ENCODE assay signal across 24 mouse cellular contexts in genomic region chr5:38379970-38380369, GRCm38 (mm10).
"Had no signal": no experiment of that assay in that cellular context is flagged by ENCODE, and none has a peak within 500 bp of the region (broad histone marks: within the 10 kb centered on the region; RNA-seq: fewer than 3 reads in every experiment).

No protein-coding gene starts in this region.

- H3K4me2 ChIP-seq: embryonic facial prominence, embryonic 12.5 days; embryonic facial prominence, embryonic 13.5 days; embryonic facial prominence, embryonic 15.5 days; forebrain, embryonic 12.5 days; forebrain, embryonic 13.5 days; forebrain, embryonic 15.5 days had no signal

- DNase-seq: cerebellum, adult 9-10 months; cerebellum, adult 9-11 months; cerebellum, postnatal 10 days; cerebellum, postnatal 14 days; cerebellum, postnatal 25 days; cerebellum, postnatal 36 days; embryo, embryonic 11 days; forebrain, postnatal 0 days; gastrocnemius, adult 2 months; gastrocnemius, postnatal 10 days; gastrocnemius, postnatal 14 days; gastrocnemius, postnatal 25 days; heart, adult 11 months; heart, adult 18-20 months; heart, adult 2 months had no signal

- H3K27me3 ChIP-seq: embryonic facial prominence, embryonic 12.5 days; embryonic facial prominence, embryonic 13.5 days; embryonic facial prominence, embryonic 15.5 days; forebrain, embryonic 12.5 days; forebrain, embryonic 13.5 days; forebrain, embryonic 15.5 days had no signal

- H3K36me3 ChIP-seq: embryonic facial prominence, embryonic 10.5 days; embryonic facial prominence, embryonic 12.5 days; embryonic facial prominence, embryonic 13.5 days; embryonic facial prominence, embryonic 15.5 days; forebrain, embryonic 10.5 days; forebrain, embryonic 12.5 days; forebrain, embryonic 15.5 days had no signal

- H3K4me3 ChIP-seq: embryonic facial prominence, embryonic 10.5 days; embryonic facial prominence, embryonic 12.5 days; embryonic facial prominence, embryonic 13.5 days; embryonic facial prominence, embryonic 15.5 days; erythroblast, embryonic 14.5 days; forebrain, embryonic 10.5 days; forebrain, embryonic 12.5 days; forebrain, embryonic 13.5 days; forebrain, embryonic 15.5 days; gastrocnemius, adult 2 months; heart, adult 2 months had no signal
